Mouse (Mus musculus): ENCODE measurements around the gene Clasp2.
A peak's percentile ranks its signal among the peaks of the same experiment; 100 is the strongest.
"Not testable (repeated sequence)": the region's sequence is repeated elsewhere in the genome, so short reads cannot be mapped to it uniquely, and the experiment has no call there.

Clasp2 gene

GRCm38 (mm10) chr9:113741108-113741636 is at the start of gene Clasp2:
TSS of gene Clasp2 (plus strand) at chr9:113741473.
- DNase-seq = peak; percentile 89

GRCm38 (mm10) chr9:113701441-113702160 is 39.7 kb upstream of the Clasp2 start:
- no peak for DNase-seq

GRCm38 (mm10) chr9:113706108-113706507 is 35.2 kb upstream of the Clasp2 start:
- DNase-seq = no peak

GRCm38 (mm10) chr9:113706841-113707240 is 34.4 kb upstream of the Clasp2 start:
- DNase-seq = no peak

GRCm38 (mm10) chr9:113707481-113708360 is 33.6 kb upstream of the Clasp2 start, which contains the start of gene Pdcd6ip:
TSS of gene Pdcd6ip (minus strand) at chr9:113708259.
- peak; percentile 94 for DNase-seq

GRCm38 (mm10) chr9:113708361-113709280 is 32.7 kb upstream of the Clasp2 start:
- no peak for DNase-seq

GRCm38 (mm10) chr9:113710871-113711270 is 30.4 kb upstream of the Clasp2 start:
- no peak for DNase-seq

GRCm38 (mm10) chr9:113719063-113719462 is 22.2 kb upstream of the Clasp2 start:
- peak; percentile 48 for DNase-seq

- DNase-seq = no peak
Observed at GRCm38 (mm10) chr9:113724646-113725045, 16.6 kb upstream of the Clasp2 start.

- not testable (repeated sequence) for DNase-seq
Observed at GRCm38 (mm10) chr9:113725609-113726008, 15.7 kb upstream of the Clasp2 start.

GRCm38 (mm10) chr9:113726131-113726530 is 15.1 kb upstream of the Clasp2 start:
- no peak for DNase-seq

- DNase-seq = no peak
Observed at GRCm38 (mm10) chr9:113726991-113727680, 14.1 kb upstream of the Clasp2 start.

GRCm38 (mm10) chr9:113731540-113731939 is 9.7 kb upstream of the Clasp2 start:
- no peak for DNase-seq

- DNase-seq = no peak
Observed at GRCm38 (mm10) chr9:113735920-113736319, 5.4 kb upstream of the Clasp2 start.

GRCm38 (mm10) chr9:113738021-113738420 is 3.3 kb upstream of the Clasp2 start:
- DNase-seq = peak; percentile 11

- DNase-seq = peak; percentile 54
Observed at GRCm38 (mm10) chr9:113738941-113739340, 2.3 kb upstream of the Clasp2 start.

- peak; percentile 64 for DNase-seq
Observed at GRCm38 (mm10) chr9:113741637-113742137, 414 bp downstream of the Clasp2 start.

GRCm38 (mm10) chr9:113742361-113742794 is 1.1 kb downstream of the Clasp2 start:
- peak; percentile 41 for DNase-seq

- DNase-seq = no peak
Observed at GRCm38 (mm10) chr9:113743291-113743690, 2.0 kb downstream of the Clasp2 start.

GRCm38 (mm10) chr9:113749356-113749755 is 8.1 kb downstream of the Clasp2 start:
- peak; percentile 75 for DNase-seq
